8 mouse cellular contexts compared by ENCODE assay signal in genomic region chr7:30353279-30353822, GRCm38 (mm10). TPM values are rescaled to one million over a fixed set of nuclear protein-coding genes. Genes with fewer than 3 reads are reported as not detected.
DNase-seq lines count a peak whose midpoint lies in the region; ATAC-seq and TF ChIP-seq lines count a peak whose summit lies in the region.
"Had no signal": no experiment of that assay in that cellular context is flagged by ENCODE, and none has a peak within 500 bp of the region (broad histone marks: within the 10 kb centered on the region; RNA-seq: fewer than 3 reads in every experiment).

No protein-coding gene starts in this region.

- 8% methylated on average over 6 of the region's 6 CpGs for WGBS in kidney, postnatal 0 days
- 19% methylated on average over 6 of the region's 6 CpGs for WGBS in liver, postnatal 0 days (ENCODE audit: insufficient replicate concordance)

- no peaks in the 10 kb centered on the region for H3K9me3 ChIP-seq in CH12.LX (replicated peaks; ENCODE audit: low read length)
- no peaks in the 10 kb centered on the region for H3K9me3 ChIP-seq in kidney, postnatal 0 days (replicated peaks; ENCODE audit: low read length)
- no peaks in the 10 kb centered on the region for H3K9me3 ChIP-seq in liver, postnatal 0 days (ENCODE audit: low read length)
- H3K9me3 ChIP-seq: liver, embryonic 15.5 days had no signal

- dilution Hi-C loops in CH12.LX (cut with MboI; ENCODE audit: extremely low pct_ligation_motif_present, extremely low pct_unique_long_range_greater_than_20kb, low sequenced_read_pairs), result no loop called here

- ATAC-seq in kidney, postnatal 0 days (replicated peaks; ENCODE audit: low FRiP score, low read depth), result no peak; the same call in 1 of the 2 replicates
- peak; percentile 78 for ATAC-seq in liver, postnatal 0 days

- TF ChIP-seq EP300 in CH12.LX (IDR thresholded peaks at IDR 0.05; ENCODE audit: low read length), result no peak
- TF ChIP-seq EP300 in liver, postnatal 0 days (IDR thresholded peaks at IDR 0.05; ENCODE audit: low read depth), result no peak

- H3K9ac ChIP-seq in CH12.LX (ENCODE audit: insufficient read depth, low read depth), result no peak overlapping the region
- no peak overlapping the region; the same call in 1 of the 2 replicates for H3K9ac ChIP-seq in kidney, postnatal 0 days (ENCODE audit: low read depth, low read length)
- no peak overlapping the region for H3K9ac ChIP-seq in liver, postnatal 0 days (replicated peaks)
- H3K9ac ChIP-seq: liver, embryonic 15.5 days had no signal

- no peak overlapping the region for H3K4me2 ChIP-seq in CH12.LX (ENCODE audit: insufficient read depth, low read depth, poor library complexity, severe bottlenecking)
- no peak overlapping the region for H3K4me2 ChIP-seq in kidney, postnatal 0 days (ENCODE audit: low read length)
- no peak overlapping the region for H3K4me2 ChIP-seq in liver, postnatal 0 days (ENCODE audit: low read depth, low read length)

- DNase-seq in CH12.LX (ENCODE audit: extremely low read depth) (peak; percentile 65), NIH3T3 (ENCODE audit: low read depth) (peak; percentile 92)
- peak; percentile 85 to 91 for DNase-seq in cerebellum, postnatal 14 days
- peak; percentile 74 for DNase-seq in gastrocnemius, postnatal 10 days
- DNase-seq in kidney, postnatal 0 days (ENCODE audit: low spot score), result peak; percentile 72
- DNase-seq in liver, postnatal 0 days, result peak; percentile 81
- DNase-seq in ovary, postnatal 14 days (ENCODE audit: low spot score), result peak; percentile 68

- H3K4me1 ChIP-seq in CH12.LX (ENCODE audit: control insufficient read depth in 1 of 2, insufficient read depth in 2 of 2), result peaks cover 8 to 9% of the 10 kb centered on the region in 2 experiments
- no peaks in the 10 kb centered on the region; the same call in 1 of the 2 replicates for H3K4me1 ChIP-seq in kidney, postnatal 0 days (replicated peaks; ENCODE audit: insufficient read depth, low read length)
- peaks cover 8% of the 10 kb centered on the region for H3K4me1 ChIP-seq in liver, postnatal 0 days (ENCODE audit: insufficient read depth)

- H3K27ac ChIP-seq in CH12.LX (ENCODE audit: insufficient read depth, low read depth), result no peak overlapping the region
- H3K27ac ChIP-seq in kidney, postnatal 0 days, result no peak overlapping the region
- H3K27ac ChIP-seq in liver, postnatal 0 days (ENCODE audit: low read depth), result peak overlapping the region; percentile 91

- TF ChIP-seq RAD21 in CH12.LX (IDR thresholded peaks at IDR 0.05; ENCODE audit: low read depth, low read length), result peak; percentile 26

- H3K36me3 ChIP-seq in CH12.LX (replicated peaks in 1 of 2; ENCODE audit: control insufficient read depth in 1 of 2, insufficient read depth in 1 of 2, low read length in 1 of 2), result no peaks in the 10 kb centered on the region
- 0 out of 2 replicates have a peak, but pooled peaks cover 8% of the 10 kb centered on the region for H3K36me3 ChIP-seq in kidney, postnatal 0 days (ENCODE audit: insufficient read depth, low read length)
- no peaks in the 10 kb centered on the region for H3K36me3 ChIP-seq in liver, postnatal 0 days (replicated peaks; ENCODE audit: insufficient read depth, low read length)
- H3K36me3 ChIP-seq: liver, embryonic 15.5 days had no signal

- H3K79me2 ChIP-seq in CH12.LX (replicated peaks; ENCODE audit: control insufficient read depth, extremely low read depth, insufficient read depth, poor library complexity, severe bottlenecking), result no peaks in the 10 kb centered on the region

- TF ChIP-seq POLR2A in CH12.LX (IDR thresholded peaks at IDR 0.05; ENCODE audit: low read depth, low read length), result no peak

- in situ Hi-C loops in CH12.LX (cut with MboI; ENCODE audit: low pct_ligation_motif_present, low pct_unique_long_range_greater_than_20kb, low sequenced_read_pairs), result no loop called here

- peaks cover 95% of the 10 kb centered on the region for H3K27me3 ChIP-seq in CH12.LX (replicated peaks)
- no peaks in the 10 kb centered on the region for H3K27me3 ChIP-seq in kidney, postnatal 0 days (ENCODE audit: insufficient read depth, low read length)
- H3K27me3 ChIP-seq in liver, postnatal 0 days (ENCODE audit: insufficient read depth, low read length), result 0 out of 2 replicates have a peak, but pooled peaks cover 3% of the 10 kb centered on the region

- TF ChIP-seq CTCF in CH12.LX (conservative IDR thresholded peaks at IDR 0.05 in 1 of 2, IDR thresholded peaks at IDR 0.05 in 1 of 2; ENCODE audit: low read depth in 2 of 2, low read length in 2 of 2), result peak; percentile 71 to 79
- peak; percentile 73 for TF ChIP-seq CTCF in kidney, postnatal 0 days (IDR thresholded peaks at IDR 0.05; ENCODE audit: low read depth)
- TF ChIP-seq CTCF in liver, postnatal 0 days (IDR thresholded peaks at IDR 0.05; ENCODE audit: low read depth), result peak; percentile 81

- H3K4me3 ChIP-seq in CH12.LX (replicated peaks in 1 of 3; ENCODE audit: low read depth in 2 of 3, low read length in 2 of 3, poor library complexity in 1 of 3), result peak overlapping the region in 1 of 3 experiments; percentile 26
- no peak overlapping the region for H3K4me3 ChIP-seq in kidney, postnatal 0 days (replicated peaks; ENCODE audit: low read depth, low read length)
- H3K4me3 ChIP-seq in liver, postnatal 0 days (ENCODE audit: low read depth, low read length), result no peak overlapping the region
- H3K4me3 ChIP-seq: liver, embryonic 15.5 days had no signal

TF ChIP-seq in CH12.LX, 34 proteins besides CTCF, POLR2A, EP300 and RAD21:
- TF ChIP-seq USF2 (conservative IDR thresholded peaks at IDR 0.05; ENCODE audit: low read depth, low read length) (no peak), IRF4 (IDR thresholded peaks at IDR 0.05; ENCODE audit: low read depth, low read length) (0 out of 2 replicates have a peak, but pooled peaks have one; percentile 8), MAFK (IDR thresholded peaks at IDR 0.05; ENCODE audit: insufficient replicate concordance, low read length) (no peak), MYC (IDR thresholded peaks at IDR 0.05; ENCODE audit: low read depth, low read length) (no peak), SMC3 (IDR thresholded peaks at IDR 0.05; ENCODE audit: low read depth, low read length) (peak; percentile 45), E2F4 (IDR thresholded peaks at IDR 0.05; ENCODE audit: insufficient replicate concordance, low read depth, low read length) (no peak), NRF1 (IDR thresholded peaks at IDR 0.05; ENCODE audit: low read depth, low read length) (no peak), MAZ (IDR thresholded peaks at IDR 0.05; ENCODE audit: low read depth, low read length) (no peak)

RNA-seq across cellular contexts. Expression of gene Lrfn3, which starts 9.2 kb away (rescaled TPM):
- total RNA-seq in CH12.LX (2012; rRNA removed) (0.04 and 0.08 TPM in 2 replicates), CH12.LX (2014; rRNA removed) (not detected in 2 replicates)
- polyA plus RNA-seq in CH12.LX (2012; ENCODE audit: insufficient read length, low read depth), result not detected in 2 replicates
- 1 to 10 TPM; 1.6 to 3.1 TPM for total RNA-seq in gastrocnemius, postnatal 10 days (2021)
- 9.3 and 9.5 TPM in 2 replicates for polyA plus RNA-seq in kidney, postnatal 0 days (2015; fragmentation: Nextera tagmentation; extraction: Ambion mirVana)
- polyA plus RNA-seq in liver, postnatal 0 days (2015; fragmentation: Nextera tagmentation; extraction: Ambion mirVana), result 7.4 and 8.3 TPM in 2 replicates

RNA-seq across cellular contexts. Expression of gene Sdhaf1, which starts 29.7 kb away (rescaled TPM):
- total RNA-seq in CH12.LX (2012; rRNA removed), result 12.8 and 14.1 TPM in 2 replicates
- total RNA-seq in CH12.LX (2014; rRNA removed), result 16.0 and 18.5 TPM in 2 replicates
- 8.8 and 11.3 TPM in 2 replicates for polyA plus RNA-seq in CH12.LX (2012; ENCODE audit: insufficient read length, low read depth)
- 10 to 100 TPM; 10.3 to 11.5 TPM for total RNA-seq in gastrocnemius, postnatal 10 days (2021)
- polyA plus RNA-seq in kidney, postnatal 0 days (2015; fragmentation: Nextera tagmentation; extraction: Ambion mirVana), result 32.0 and 35.1 TPM in 2 replicates
- 14.0 TPM in 2 replicates for polyA plus RNA-seq in liver, postnatal 0 days (2015; fragmentation: Nextera tagmentation; extraction: Ambion mirVana)

RNA-seq across cellular contexts. Expression of gene E130208F15Rik, which starts 31.8 kb away (rescaled TPM):
- total RNA-seq in CH12.LX (2012; rRNA removed), result 5.6 and 6.2 TPM in 2 replicates
- 0.35 and 0.70 TPM in 2 replicates for total RNA-seq in CH12.LX (2014; rRNA removed)
- polyA plus RNA-seq in CH12.LX (2012; ENCODE audit: insufficient read length, low read depth), result 6.2 and 9.7 TPM in 2 replicates
- total RNA-seq in gastrocnemius, postnatal 10 days (2021), result 1 to 10 TPM; 1.0 to 1.2 TPM
- polyA plus RNA-seq in kidney, postnatal 0 days (2015; fragmentation: Nextera tagmentation; extraction: Ambion mirVana), result not detected in 2 replicates
- not detected in 2 replicates for polyA plus RNA-seq in liver, postnatal 0 days (2015; fragmentation: Nextera tagmentation; extraction: Ambion mirVana)

RNA-seq across cellular contexts. Expression of gene Syne4, which starts 38.7 kb away (rescaled TPM):
- total RNA-seq in CH12.LX (2012; rRNA removed) (1.7 and 1.9 TPM in 2 replicates), CH12.LX (2014; rRNA removed) (0.70 and 0.81 TPM in 2 replicates)
- 3.1 and 4.1 TPM in 2 replicates for polyA plus RNA-seq in CH12.LX (2012; ENCODE audit: insufficient read length, low read depth)
- 1 to 10 TPM; 1.8 TPM for total RNA-seq in gastrocnemius, postnatal 10 days (2021)
- polyA plus RNA-seq in kidney, postnatal 0 days (2015; fragmentation: Nextera tagmentation; extraction: Ambion mirVana), result 79.0 and 88.4 TPM in 2 replicates
- 11.4 and 12.8 TPM in 2 replicates for polyA plus RNA-seq in liver, postnatal 0 days (2015; fragmentation: Nextera tagmentation; extraction: Ambion mirVana)

RNA-seq across cellular contexts. Expression of gene Alkbh6, which starts 44.8 kb away (rescaled TPM):
- total RNA-seq in CH12.LX (2012; rRNA removed) (33.9 and 35.7 TPM in 2 replicates), CH12.LX (2014; rRNA removed) (28.8 and 31.7 TPM in 2 replicates)
- polyA plus RNA-seq in CH12.LX (2012; ENCODE audit: insufficient read length, low read depth), result 25.2 and 25.4 TPM in 2 replicates
- 10 to 100 TPM; 18.3 to 18.6 TPM for total RNA-seq in gastrocnemius, postnatal 10 days (2021)
- polyA plus RNA-seq in kidney, postnatal 0 days (2015; fragmentation: Nextera tagmentation; extraction: Ambion mirVana), result 95.3 and 101 TPM in 2 replicates
- 23.1 and 23.9 TPM in 2 replicates for polyA plus RNA-seq in liver, postnatal 0 days (2015; fragmentation: Nextera tagmentation; extraction: Ambion mirVana)
